Mouse (Mus musculus) adrenal gland, adult 8-10 months (tissue): Measurements from ENCODE around the gene Nfya. TPM values are rescaled to one million over a fixed set of nuclear protein-coding genes. Genes with fewer than 3 reads are reported as not detected.
A peak's percentile ranks its signal among the peaks of the same experiment; 100 is the strongest.
"Not testable (repeated sequence)": the region's sequence is repeated elsewhere in the genome, so short reads cannot be mapped to it uniquely, and the experiment has no call there.

Experiments used
- DNase-seq: peaks from one replicate; pipeline ENCODE4 v3.0.0; 2022
- total RNA-seq, 4 experiments: library from RNA; stranded (reverse); gene quantifications; 2 replicates each; pipeline ENCODE4 v1.2.4; 2022

Nfya gene
- total RNA-seq, 4 experiments from 2014 or later, result 33.2 to 45.6 (median 40.9) TPM

DNA sequence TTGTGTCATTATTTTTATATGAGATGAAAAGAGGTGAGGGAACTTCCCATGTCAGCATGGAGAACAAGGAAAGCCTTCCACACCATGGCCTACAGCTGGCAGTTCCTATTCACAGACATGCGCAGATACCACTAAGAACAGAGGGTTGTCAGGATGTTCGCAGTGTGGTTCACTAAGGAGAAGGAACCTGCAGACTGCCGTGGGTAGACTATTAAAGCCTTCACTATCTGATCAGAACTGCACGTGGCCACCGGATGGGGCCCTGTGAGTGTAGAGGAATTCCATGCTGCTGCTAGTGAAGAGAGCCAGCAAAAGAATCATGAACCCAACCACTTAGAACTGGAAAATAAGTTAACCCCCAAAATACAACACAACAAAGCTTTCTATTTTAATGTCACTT lies 20.3 kb downstream of the Nfya start:
- no peak for DNase-seq

DNA sequence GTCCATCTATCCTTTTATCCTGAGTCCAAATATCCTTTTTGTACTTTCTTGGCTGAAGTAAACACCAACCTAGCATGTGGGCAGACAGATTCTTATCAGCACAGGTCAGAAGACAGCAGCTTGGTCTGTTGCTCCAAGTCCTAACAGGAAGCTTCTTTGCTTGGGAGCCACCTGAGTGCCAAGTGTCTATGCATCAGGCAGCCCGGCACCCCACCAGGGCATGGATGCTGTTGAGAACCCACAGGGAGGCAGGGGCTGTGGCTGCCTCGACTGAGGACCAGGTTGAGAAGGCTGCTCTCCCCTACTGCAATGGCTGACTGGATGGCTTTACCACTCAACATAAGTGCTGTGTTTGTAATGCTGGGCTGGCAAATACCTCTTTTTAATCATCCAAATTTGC lies 21.0 kb downstream of the Nfya start:
- no peak for DNase-seq

DNA sequence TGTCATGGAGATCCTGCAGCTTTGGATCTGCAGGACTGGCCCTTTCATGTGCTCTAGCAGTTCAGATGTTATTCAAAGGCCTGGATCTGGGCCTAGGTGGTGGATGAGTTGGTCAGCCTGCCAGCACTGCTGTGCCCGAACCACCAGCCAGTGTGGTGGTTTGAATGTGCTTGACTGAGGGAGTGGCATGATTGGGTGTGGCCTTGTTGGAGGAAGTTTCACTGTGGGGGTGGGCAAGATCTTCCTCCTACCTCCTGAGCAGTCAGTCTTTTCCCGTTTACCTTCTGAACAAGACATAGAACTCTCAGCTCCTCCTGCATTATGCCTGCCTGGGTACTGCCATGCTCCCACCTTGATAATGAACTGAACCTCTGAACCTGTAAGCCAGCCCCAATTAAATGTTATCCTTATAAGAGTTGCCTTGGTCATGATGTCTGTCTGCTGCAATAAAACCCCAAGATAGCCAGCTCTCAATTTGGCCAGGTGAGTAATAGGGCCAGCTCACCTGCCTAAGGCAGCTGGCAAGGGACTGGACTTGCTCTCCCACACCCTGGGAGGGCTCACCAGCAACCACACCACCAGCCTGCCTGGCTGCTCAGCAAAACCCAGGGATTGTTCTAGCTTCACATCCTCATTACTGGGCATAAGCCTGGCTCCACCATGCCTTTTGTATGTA lies 23.8 kb downstream of the Nfya start:
- DNase-seq, result no peak

DNA sequence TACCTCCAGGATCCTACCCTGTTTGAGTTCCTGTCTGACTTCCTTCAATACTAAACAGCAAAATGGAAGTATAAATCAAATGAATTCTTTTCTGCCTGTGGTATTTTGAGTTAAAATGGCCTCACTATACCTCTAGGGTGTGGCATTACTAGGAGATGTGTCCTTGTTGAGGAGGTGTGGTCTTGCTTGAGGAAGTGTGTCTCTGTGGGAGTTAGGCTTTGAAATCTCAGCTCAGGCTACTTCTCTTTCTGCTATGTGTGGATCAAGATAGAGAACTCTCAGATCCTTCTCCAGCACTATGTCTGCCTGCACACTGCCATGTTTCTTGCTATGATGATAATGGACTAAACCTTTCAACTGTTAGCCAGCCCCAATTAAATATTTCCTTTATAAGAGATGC lies 30.7 kb downstream of the Nfya start:
- DNase-seq, result no peak

DNA sequence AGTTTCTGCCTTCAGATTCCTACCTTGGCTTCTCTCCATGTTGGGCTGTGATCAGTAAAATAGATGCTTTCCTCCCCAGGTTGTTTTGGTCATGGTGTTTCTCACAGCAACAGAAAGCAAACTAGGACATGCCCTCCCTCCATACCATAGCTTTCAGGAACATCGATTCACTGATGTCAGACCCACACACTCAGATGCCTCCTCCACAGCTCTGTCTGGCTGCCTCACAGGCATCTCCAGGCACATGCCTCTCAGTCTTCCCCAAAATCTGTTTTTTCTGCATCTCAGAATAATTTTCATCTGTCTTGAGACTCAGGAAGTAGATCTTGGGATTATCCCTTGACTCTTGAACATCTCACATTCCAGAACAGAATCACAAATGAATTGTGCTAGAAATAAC lies 33.6 kb downstream of the Nfya start:
- DNase-seq, result no peak

DNA sequence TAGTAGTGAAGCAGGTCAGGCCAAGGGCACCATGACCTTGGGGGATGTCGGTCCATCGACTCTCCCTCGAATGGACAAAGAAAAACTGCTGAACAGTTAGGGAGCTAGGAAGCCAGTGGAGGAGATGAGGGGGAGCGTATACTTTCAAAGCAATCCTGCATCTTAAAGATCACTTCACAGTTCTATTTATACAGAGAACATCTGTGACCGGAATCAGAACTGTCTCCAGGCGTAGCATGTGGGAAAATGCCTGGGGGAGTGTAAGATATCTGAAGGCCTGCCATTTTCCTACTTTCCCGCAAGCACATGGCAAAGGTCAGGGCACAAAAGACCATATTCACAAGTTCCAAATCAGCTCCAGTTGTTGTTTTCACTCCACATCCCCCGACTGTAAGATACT lies 36.7 kb downstream of the Nfya start:
- DNase-seq, result no peak

DNA sequence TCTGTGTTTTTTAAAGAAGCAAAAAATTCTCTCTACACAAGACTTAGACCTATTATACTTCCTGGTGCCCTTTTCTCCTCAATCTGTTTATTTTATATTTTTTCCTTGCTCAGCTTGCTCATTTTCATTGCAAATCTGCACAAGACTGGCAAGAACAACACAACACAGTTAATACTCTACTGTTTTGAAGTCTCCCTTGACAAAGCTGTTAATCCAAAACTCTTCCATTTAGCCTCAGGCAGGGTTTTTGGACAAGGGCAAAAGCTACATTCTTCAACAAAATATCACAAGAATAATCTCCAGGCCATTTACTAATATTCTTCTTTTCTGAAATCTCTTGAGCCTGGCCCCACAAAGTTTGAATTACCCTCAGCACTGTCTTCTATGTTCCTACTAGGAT lies 38.1 kb downstream of the Nfya start:
- no peak for DNase-seq

DNA sequence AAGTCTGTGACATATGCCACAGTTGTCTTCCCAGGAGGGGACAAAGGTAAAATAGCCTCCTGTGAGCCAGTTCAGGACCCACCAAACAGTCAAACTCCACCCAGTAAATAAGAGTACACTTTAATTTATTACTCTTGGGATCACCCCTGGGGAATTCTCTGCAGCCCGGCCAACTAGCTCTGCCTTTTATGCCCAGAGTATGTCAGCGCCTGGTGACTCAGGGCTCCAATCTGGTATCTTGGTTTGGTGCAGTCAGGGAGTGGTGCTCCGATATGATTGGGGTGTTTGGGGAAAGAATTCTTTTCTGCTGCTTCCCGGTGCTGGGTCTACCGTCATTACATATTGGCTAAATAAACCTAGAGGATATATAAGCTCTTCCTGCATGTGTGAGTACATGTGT lies 42.9 kb downstream of the Nfya start:
- DNase-seq, result no peak

DNA sequence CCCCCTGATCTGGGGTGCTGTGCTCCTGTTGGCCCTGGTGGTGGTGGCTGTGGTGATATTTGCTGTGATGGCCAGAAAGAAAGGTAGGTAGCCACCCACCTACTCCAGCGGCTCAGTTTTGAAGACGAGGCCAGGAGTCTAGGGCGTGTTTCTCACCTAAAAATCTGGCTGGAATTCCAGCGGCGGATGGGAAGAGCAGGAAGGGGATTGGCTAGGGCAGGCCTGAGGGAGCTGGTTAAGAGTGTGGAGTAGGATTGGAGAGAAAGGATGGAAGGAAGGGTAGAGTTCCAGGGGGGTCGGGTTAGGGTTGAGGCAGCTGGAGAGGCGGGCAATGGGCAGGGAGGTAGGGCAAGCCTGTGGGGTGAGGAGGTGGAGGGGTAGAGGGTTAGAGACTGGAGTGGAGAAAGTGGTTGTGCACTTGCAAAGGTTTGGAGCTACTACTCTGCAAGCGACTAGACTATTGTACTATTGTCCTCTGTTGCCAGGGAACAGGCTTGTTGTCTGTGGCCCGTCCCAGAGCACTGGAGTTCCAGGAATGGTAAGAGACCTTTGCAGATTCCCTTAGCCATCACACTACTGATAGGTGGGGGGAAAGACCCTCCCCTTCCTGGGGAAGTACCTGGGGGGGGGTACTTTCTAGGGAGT lies 44.1 kb downstream of the Nfya start:
- no peak for DNase-seq

DNA sequence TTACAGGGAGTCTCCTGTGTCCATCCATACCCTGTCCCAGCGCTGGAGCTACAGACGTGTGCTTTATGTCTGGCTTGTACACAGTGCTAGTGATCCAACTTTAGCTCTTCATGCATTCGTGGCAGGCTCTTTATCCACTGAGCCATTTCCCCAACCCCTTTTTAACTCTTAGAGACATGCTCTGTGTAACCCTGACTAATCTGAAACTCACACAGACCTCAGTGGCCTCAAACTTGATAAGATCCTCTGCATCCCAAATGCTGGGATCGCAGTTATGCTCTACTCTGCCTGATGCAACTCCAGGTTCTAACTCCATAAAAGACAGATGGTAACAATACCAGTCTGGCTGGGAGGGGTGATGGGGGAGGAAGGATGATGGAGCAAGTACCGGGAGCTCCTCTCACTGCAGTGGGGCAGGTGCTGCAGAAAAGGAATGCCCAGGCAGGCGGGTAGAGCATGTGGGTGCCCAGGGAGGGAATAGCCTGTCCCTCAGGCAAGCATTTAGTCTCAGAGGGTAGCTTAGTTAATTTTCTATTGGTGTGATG lies 46.2 kb downstream of the Nfya start:
- no peak for DNase-seq

DNA sequence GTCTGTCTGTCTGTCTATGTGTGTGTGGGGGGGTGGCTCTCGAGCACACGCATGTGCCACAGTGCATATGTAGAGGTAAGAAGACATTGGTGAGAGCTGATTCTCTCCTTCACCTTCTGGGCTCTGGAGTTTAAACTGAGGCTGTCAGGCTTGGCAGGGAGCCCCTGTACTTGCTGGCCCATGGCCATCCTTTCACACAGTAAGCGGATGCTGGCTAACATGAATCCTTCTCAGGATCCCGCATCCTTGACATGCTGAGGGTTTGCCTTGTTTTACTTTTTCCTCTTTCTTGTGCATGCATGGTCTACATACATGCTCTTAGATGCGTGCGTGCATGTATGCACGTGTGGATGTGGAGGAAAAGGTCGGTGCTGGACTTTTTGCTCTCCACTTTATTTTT lies 46.7 kb downstream of the Nfya start:
- DNase-seq, result no peak

DNA sequence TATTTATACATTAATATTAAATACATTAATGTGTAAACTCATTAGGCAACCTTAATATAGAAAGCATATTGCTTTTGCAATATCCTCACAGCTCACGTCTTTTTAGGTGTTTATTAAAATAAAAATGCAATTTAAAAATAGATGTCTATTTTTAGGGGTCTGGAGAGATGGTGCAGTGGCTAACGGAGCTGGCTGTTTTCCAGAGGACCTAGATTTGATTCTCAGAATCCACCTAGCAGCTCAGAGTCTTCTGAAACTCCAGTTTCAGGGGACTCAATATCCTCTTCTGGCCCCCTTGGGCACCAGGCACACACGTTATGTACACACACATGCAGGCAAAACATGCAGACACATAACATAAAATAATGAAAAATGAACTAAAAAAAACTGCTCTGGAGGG lies 47.4 kb downstream of the Nfya start:
- no peak for DNase-seq

DNA sequence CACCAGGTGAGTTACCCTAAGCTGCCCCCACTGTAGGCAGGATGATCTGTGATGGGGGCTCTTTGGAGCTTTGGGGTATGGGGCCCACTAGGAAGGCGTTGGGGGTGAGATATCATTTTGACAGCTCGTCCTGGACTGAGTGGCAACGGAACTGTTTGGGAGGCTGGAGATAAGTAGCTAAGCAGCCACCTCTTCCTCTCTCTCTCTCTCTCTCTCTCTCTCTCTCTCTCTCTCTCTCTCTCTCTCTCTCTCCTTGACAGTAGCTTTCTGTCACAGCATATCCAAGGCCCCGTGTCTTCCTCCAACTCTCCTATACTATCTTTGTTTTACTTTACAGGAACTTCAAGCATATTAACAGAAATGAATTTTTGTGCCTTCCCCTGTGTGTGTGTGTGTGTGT lies 49.2 kb downstream of the Nfya start:
- no peak for DNase-seq

DNA sequence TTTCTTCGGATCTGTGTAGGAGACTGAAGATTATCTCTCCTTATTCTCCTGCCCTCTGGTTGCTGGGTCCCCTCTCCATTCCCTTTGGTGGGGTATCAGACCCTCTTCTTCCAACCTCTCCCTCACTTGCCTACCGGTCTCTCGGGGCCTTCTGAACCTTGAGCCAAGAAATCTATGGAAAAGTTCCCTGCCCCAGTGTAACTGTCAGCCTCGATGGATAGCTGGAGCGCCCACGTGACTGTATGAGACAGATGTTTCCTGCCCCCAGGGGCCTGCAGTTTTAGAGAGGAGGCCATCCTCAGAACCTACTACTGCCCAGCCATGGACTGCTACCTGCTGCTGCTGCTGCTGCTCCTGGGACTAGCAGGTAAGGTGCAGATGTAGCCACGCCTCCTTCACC lies 50.1 kb downstream of the Nfya start, which contains the start of gene Treml1:
Gene Treml1, plus strand, starts transcription at position 301 of the 400 bp plus-strand sequence.
- DNase-seq, result no peak

DNA sequence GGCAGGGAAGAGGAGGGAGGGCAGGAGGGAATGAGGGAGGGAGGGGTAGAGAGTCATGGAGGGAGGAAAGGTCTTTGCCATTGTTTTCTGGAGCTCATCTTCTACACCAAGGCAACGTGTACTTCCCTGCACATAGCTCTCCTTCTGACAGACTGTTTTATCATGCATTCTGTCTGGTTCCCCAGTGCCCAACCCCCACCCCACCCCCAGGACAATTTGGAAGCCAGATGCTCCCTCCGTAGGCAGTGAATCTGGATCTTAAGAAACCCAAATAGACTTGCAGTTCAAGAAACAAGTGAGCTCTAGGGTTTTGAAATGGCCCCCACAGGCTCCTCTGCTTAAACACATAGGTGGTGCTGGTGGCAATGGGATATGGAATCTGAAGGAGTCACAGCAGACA lies 51.8 kb downstream of the Nfya start:
- DNase-seq, result no peak

DNA sequence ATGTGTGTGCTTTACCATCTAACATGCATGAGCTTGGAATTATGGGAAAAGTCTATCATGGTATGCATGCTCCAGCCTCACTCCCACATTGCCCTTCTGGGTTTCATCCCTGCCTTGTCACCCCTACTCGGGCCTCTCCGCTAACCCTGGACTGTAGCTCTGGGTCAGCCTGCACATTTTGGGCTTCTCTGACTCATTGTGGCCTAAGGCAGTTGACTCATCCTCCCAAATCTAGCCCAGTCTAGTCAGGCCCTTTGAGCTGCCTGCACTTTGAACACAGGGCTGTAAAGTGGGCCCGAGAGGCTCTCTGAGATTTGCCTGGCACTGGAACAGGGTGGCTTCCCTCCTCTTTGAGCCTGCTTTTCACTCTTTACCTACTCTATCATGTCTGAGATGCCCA lies 53.9 kb downstream of the Nfya start:
- DNase-seq, result peak; percentile 25

DNA sequence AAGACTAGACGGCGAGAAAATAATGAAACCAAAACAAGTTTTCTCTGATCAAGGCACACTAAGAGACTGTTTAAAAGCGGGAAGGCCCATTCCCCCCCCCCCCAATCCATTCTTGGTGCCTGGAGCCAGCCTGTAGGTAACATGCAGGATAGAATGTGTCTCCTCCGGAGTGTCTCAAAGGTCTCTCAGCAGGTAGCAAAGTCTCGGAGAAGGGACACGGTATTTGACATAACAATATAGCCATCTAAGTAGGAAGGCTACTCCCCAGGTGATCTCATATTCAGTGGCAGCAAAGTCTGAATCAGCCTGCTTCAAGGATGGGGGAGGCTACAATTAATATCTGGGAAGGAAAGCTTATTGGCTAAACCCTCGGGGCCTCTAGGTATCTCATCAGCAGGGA lies 56.7 kb downstream of the Nfya start:
- not testable (repeated sequence) for DNase-seq

DNA sequence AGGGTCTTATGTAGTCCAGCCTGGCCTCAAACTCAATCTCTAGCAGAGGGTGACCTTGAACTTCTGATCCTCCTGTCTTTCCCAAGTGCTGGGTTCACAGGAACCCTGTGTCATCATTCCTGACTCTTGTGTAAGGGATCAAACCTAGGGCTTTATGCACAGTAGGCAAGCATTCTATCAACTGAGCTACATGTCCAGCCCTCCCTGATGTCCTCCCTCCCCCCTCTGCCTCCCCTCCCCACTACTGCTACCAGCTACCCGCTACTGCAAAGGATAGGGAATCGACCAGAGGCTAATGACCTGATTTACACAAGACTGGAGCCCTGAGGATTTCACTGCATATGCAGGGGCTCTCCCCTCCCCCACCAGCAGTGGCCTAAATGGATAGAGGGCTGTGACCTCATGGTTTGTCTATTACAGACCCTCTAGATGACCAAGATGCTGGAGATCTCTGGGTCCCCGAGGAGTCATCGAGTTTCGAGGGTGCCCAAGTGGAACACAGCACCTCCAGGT lies 59.0 kb downstream of the Nfya start:
- no peak for DNase-seq

DNA sequence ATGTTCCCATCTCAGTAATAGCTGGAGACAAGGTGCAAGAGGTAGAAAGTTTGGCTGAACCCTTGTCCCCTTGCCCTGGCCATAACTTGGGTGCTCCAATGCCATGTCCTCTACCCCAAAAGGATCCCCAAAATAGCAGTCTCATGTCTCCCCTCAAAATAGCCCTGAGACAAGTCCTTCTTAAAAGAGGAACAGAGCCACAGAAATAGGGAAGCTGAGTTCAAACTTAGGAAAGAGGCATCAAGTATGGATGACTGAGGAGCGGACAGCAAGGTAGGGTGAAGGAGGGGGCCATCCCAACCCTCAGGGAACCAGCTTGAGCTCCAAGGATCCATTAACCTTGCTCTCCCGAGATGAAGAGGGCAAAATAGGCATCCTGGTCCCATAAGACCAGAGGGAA lies 62.4 kb downstream of the Nfya start:
- no peak for DNase-seq

DNA sequence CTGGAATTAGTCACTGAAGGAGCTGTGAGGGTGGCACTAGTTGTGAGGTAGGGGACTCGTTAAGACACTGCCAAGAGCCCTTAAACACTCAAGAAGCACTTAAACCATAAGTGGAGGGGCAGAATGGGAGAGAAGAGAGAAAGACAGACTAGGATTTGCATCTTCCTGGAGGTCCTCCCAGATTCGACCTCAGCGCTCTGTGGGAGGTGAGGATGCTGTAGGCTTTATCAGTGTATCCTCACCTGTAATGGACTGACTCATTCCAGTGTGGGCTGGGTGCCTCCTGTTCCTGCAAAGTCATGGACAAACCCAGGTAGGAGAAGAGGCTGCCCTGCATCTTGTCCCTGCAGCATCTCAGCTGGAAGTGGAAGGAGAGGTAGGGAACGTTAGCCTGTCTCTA lies 62.9 kb downstream of the Nfya start:
- no peak for DNase-seq

DNA sequence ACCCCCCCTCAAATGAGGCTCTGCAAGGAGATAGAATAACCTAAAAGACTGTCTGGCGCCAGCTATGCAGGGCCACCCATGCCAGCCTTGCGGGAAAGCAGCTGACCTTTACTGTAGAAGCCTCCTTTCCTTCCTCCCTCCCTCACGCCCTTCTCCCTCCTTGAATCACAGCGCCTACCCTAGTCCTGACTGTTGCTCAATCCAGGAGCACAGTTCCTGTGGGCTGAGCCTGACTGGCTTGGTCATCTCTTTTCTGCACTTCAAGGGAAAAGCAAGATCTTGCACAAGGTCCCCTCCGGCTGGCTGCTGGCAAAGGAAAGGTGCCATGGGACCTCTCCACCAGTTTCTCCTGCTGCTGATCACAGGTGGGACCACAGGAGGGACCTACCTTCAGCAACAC lies 63.5 kb downstream of the Nfya start, which contains the start of gene Trem2:
Gene Trem2, plus strand, starts transcription at position 171 of the 400 bp plus-strand sequence.
- peak; percentile 43 for DNase-seq

DNA sequence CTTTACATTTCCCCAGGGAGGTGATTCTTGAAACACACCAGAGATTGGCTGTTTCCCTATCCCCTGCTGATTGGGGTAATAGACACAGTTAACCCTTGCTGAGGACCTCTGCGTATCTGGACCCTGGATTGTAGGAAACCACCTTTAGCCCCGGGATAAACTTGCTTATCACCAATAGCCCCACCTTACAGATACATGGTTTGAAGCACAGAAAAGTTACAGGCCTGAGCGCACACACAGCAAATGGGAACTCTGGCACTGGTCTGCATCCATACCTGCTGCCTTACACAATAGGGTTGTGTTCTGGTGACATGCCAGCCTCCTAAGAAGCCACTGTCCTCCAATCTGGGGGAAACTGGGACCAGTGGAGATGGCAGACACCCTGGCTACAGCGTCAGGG lies 63.9 kb downstream of the Nfya start:
- no peak for DNase-seq

DNA sequence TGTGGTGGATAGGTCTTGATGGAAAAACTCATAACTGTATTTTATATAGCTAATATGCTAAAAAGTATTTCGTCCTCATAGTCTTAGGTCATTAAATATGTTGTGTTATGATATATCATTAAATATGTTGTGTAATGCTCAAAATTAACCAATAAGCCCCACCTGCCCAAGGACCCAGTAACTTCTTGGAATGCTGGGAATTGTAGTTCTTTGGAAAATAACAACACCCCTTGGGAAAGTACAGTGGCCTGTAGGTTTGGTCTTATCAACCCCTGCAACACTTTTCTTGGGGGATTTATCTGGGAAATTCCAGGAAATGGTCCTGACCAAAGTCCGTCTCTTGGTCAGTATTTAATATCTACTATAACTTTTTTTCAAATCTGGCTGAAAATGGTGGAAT lies 66.6 kb downstream of the Nfya start:
- DNase-seq, result no peak

DNA sequence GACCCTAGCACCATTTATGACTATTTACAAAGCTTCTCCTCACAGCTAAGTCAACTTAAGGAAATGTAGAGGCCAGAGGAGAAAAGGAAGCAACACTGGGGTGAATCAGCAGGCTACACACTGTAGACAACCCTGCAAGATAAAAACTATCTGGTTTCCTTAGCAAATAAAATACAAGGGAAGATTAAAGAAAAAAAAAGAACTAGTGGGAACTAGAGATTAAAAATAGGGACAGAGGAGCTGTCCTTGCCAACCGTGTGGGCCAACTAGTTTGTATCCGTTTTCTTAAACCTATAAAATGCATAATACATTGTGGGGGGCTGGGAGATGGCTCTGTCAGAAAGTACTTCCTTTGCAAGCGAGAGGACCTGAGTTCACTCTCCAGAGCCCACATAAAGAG lies 67.8 kb downstream of the Nfya start:
- no peak for DNase-seq
